Mouse (Mus musculus) myocyte (in vitro differentiated cells): Measurements from ENCODE around the gene C730034F03Rik. TPM values are rescaled to one million over a fixed set of nuclear protein-coding genes. Genes with fewer than 3 reads are reported as not detected.

Source experiments
- H3K27me3 ChIP-seq: one replicate; pipeline ENCODE4 v1.6.1; 2011; ENCODE audit not compliant: control insufficient read depth, insufficient read depth, insufficient read length
- H3K36me3 ChIP-seq: one replicate; pipeline ENCODE4 v1.6.1; 2011; ENCODE audit not compliant: control insufficient read depth, insufficient read depth
- H3K4me2 ChIP-seq: one replicate; pipeline ENCODE4 v1.6.1; 2011; ENCODE audit warnings: low read depth, control low read depth
- H3K4me3 ChIP-seq: one replicate; pipeline ENCODE4 v1.5.1; 2011; ENCODE audit warnings: mild to moderate bottlenecking, control low read depth, moderate library complexity
- H3K79me2 ChIP-seq: one replicate; pipeline ENCODE4 v1.6.1; 2011; ENCODE audit not compliant: control insufficient read depth, insufficient read depth
- H3ac ChIP-seq: one replicate; pipeline ENCODE4 v1.6.1; 2011; ENCODE audit not compliant: control insufficient read depth, insufficient read length
- CEBPB ChIP-seq: IDR thresholded peaks from 2 replicates; pipeline ENCODE4 v1.6.1; 2011; ENCODE audit warnings: mild to moderate bottlenecking, moderate library complexity; ENCODE audit not compliant: poor library complexity, insufficient read depth, severe bottlenecking
- E2F4 ChIP-seq: IDR thresholded peaks from one replicate; pipeline ENCODE4 v1.6.1; 2011; ENCODE audit warnings: mild to moderate bottlenecking, control low read depth, moderate library complexity; ENCODE audit not compliant: insufficient read depth
- MAX ChIP-seq: IDR thresholded peaks from one replicate; pipeline ENCODE4 v1.6.1; 2011; ENCODE audit warnings: low read depth, mild to moderate bottlenecking, control low read depth
- MYOD1 ChIP-seq, 3 experiments: IDR thresholded peaks; one replicate each; pipeline ENCODE4 v1.6.1; 2011; ENCODE audit warnings: control low read depth in 2 of 3, low read depth in 2 of 3, mild to moderate bottlenecking in 2 of 3, moderate library complexity in 1 of 3; ENCODE audit not compliant: insufficient read length in 2 of 3, control insufficient read depth in 1 of 3
- MYOG ChIP-seq, 3 experiments: IDR thresholded peaks; one replicate each; pipeline ENCODE4 v1.6.1; 2011; ENCODE audit warnings: control low read depth in 2 of 3, low read depth in 2 of 3, mild to moderate bottlenecking in 2 of 3; ENCODE audit not compliant: insufficient read length in 2 of 3, control insufficient read depth in 1 of 3, insufficient read depth in 1 of 3
- POLR2A ChIP-seq: IDR thresholded peaks from one replicate; pipeline ENCODE4 v1.6.1; 2011; ENCODE audit warnings: low read depth, mild to moderate bottlenecking, control low read depth, moderate library complexity; ENCODE audit not compliant: insufficient read length
- POLR2AphosphoS2 ChIP-seq: IDR thresholded peaks from one replicate; pipeline ENCODE4 v1.6.1; 2011; ENCODE audit warnings: low read depth, control low read depth; ENCODE audit not compliant: insufficient read length
- REST ChIP-seq: IDR thresholded peaks from one replicate; pipeline ENCODE4 v1.6.1; 2011; ENCODE audit warnings: mild to moderate bottlenecking, control low read depth, moderate library complexity; ENCODE audit not compliant: insufficient read depth, insufficient read length
- SRF ChIP-seq: IDR thresholded peaks from one replicate; pipeline ENCODE4 v1.6.1; 2011; ENCODE audit warnings: low read depth; ENCODE audit not compliant: control insufficient read depth, insufficient read length
- TCF12 ChIP-seq: IDR thresholded peaks from one replicate; pipeline ENCODE4 v1.6.1; 2011; ENCODE audit warnings: mild to moderate bottlenecking, control low read depth; ENCODE audit not compliant: poor library complexity, insufficient read depth, severe bottlenecking
- TCF3 ChIP-seq: IDR thresholded peaks from one replicate; pipeline ENCODE4 v1.6.1; 2011; ENCODE audit warnings: low read depth, control low read depth; ENCODE audit not compliant: insufficient read length
- USF1 ChIP-seq: IDR thresholded peaks from one replicate; pipeline ENCODE4 v1.6.1; 2011; ENCODE audit warnings: low read depth, mild to moderate bottlenecking, control low read depth, moderate library complexity
- polyA plus RNA-seq: library from polyadenylated mRNA; unstranded; fragments of >200 nt; fragmentation: generic; extraction: Trizol; gene quantifications from one replicate; pipeline ENCODE4 v1.2.1, GENCODE M21; 2012; ENCODE audit warnings: missing spikeins

The C730034F03Rik gene
- polyA plus RNA-seq, 1 experiment = 0.80 TPM

DNA sequence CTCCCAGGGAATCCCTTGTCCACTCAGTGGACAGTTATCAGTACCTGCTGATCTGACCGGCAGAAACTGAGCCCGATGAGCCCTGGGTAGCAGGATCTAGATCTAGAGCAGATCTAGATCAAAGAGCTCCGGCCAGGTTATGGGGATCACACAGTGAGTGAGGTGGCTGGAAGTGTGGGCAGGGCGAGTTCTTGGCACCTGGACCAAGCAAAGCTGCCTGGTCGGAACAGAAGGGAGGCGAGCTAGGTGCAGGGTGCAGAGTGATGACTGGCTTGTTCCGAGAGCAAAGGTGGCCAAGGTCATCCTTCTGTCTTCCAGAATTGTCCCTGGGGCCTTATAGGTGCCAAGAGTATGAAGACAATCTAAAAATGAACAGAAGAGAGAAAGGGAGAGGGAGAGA lies 30.4 kb downstream of the C730034F03Rik start:
- H3K4me3 ChIP-seq = no peak overlapping the region
- H3K27me3 ChIP-seq = peaks cover 69% of the 10 kb centered on the region
- no peak overlapping the region for H3K4me2 ChIP-seq
- TF ChIP-seq USF1 (no peak), TCF12 (no peak), TCF3 (no peak), SRF (no peak), MYOG (IDR thresholded peaks at IDR 0.05; ENCODE audit: control insufficient read depth in 1 of 3, insufficient read depth in 1 of 3, insufficient read length in 2 of 3, low read depth in 2 of 3) (no peak), E2F4 (no peak), POLR2AphosphoS2 (no peak), MYOD1 (IDR thresholded peaks at IDR 0.05; ENCODE audit: control insufficient read depth in 1 of 3, insufficient read length in 2 of 3, low read depth in 2 of 3) (no peak), MAX (no peak), CEBPB (no peak), POLR2A (no peak), REST (no peak)
- no peak overlapping the region for H3ac ChIP-seq
- no peaks in the 10 kb centered on the region for H3K36me3 ChIP-seq
- H3K79me2 ChIP-seq = no peaks in the 10 kb centered on the region

DNA sequence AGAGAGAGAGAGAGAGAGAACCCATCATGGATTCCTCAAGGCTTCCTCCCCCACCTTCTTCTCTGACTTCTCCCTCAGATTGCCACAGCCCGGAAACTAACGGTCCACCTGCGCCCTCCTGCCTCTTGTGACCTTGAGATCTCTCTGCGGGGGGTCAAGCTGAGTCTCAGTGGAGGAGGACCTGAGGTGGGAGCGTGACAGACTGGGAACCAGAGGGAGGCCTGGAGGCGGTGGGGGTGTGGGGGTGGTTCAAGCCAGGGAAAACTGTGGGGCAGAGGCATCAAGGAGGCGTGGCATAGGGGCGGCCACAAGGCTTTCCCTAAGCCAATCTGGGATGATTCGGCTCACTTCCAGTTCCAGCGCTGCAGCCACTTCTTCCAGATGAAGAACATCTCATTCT lies 30.9 kb downstream of the C730034F03Rik start:
- H3K27me3 ChIP-seq = peaks cover 64% of the 10 kb centered on the region
- TF ChIP-seq MAX (no peak), USF1 (no peak), POLR2AphosphoS2 (no peak), REST (no peak), TCF3 (no peak), POLR2A (no peak), SRF (no peak), MYOD1 (IDR thresholded peaks at IDR 0.05; ENCODE audit: control insufficient read depth in 1 of 3, insufficient read length in 2 of 3, low read depth in 2 of 3) (no peak), TCF12 (no peak)

DNA sequence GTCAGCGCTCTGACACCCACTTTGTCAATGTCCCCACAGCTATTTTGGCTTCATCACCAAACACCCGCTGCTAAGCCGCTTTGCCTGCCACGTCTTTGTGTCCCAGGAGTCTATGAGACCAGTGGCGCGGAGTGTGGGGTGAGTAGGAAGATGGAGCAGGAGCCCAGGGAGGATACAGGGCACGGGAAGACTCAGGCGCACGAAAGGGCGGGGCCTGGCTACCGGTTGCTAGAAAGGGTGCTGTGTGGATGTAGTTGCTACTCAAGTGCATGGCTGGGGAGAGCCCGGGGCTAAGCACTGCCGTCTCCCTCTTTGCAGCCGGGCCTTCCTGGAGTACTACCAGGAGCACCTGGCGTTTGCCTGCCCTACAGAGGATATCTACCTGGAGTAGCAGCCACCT lies 31.9 kb downstream of the C730034F03Rik start:
- no peak for TF ChIP-seq SRF
- TF ChIP-seq USF1 = no peak
- TF ChIP-seq MYOD1 (IDR thresholded peaks at IDR 0.05; ENCODE audit: control insufficient read depth in 1 of 3, insufficient read length in 2 of 3, low read depth in 2 of 3) = no peak
- TF ChIP-seq CEBPB = no peak
- no peak for TF ChIP-seq TCF12
- TF ChIP-seq TCF3 = no peak
- no peak for TF ChIP-seq POLR2A
- no peak for TF ChIP-seq REST
- TF ChIP-seq POLR2AphosphoS2 = no peak
- no peak for TF ChIP-seq MAX
- no peak for TF ChIP-seq MYOG (IDR thresholded peaks at IDR 0.05; ENCODE audit: control insufficient read depth in 1 of 3, insufficient read depth in 1 of 3, insufficient read length in 2 of 3, low read depth in 2 of 3)
- H3ac ChIP-seq = no peak overlapping the region
- peaks cover 59% of the 10 kb centered on the region for H3K27me3 ChIP-seq
- no peak overlapping the region for H3K4me2 ChIP-seq
- no peak overlapping the region for H3K4me3 ChIP-seq
- no peaks in the 10 kb centered on the region for H3K36me3 ChIP-seq
- no peaks in the 10 kb centered on the region for H3K79me2 ChIP-seq

More for the DNA sequence above, 30.9 kb downstream of the C730034F03Rik start:
- Histone ChIP-seq H3ac (no peak overlapping the region), H3K79me2 (no peaks in the 10 kb centered on the region), H3K4me3 (no peak overlapping the region), H3K36me3 (no peaks in the 10 kb centered on the region), H3K4me2 (no peak overlapping the region)

DNA sequence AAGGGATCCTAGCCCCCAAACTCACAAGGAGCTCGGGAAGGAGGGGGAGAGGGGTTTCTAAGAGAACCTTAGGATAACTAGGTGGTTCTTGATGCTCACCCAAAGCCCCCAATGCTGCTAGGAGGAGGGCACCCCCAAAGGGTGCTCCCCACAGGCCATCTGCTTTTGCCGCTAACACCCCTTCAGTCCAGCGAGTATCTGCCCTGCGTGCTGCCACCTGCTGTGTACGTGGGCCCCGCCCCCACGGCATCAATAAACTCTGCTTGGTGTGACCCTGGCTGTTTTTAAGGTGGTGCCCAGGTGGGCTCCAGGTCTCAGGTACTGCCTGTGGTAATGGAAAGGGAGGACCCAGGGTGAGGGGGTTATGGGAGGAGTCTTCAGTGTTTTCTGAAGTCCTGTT lies 32.8 kb downstream of the C730034F03Rik start:
- H3K27me3 ChIP-seq = peaks cover 56% of the 10 kb centered on the region
- H3ac ChIP-seq = no peak overlapping the region
- no peak overlapping the region for H3K4me2 ChIP-seq
- H3K36me3 ChIP-seq = no peaks in the 10 kb centered on the region
- no peaks in the 10 kb centered on the region for H3K79me2 ChIP-seq
- no peak for TF ChIP-seq REST
- no peak for TF ChIP-seq MYOD1 (IDR thresholded peaks at IDR 0.05; ENCODE audit: control insufficient read depth in 1 of 3, insufficient read length in 2 of 3, low read depth in 2 of 3)
- H3K4me3 ChIP-seq = no peak overlapping the region

DNA sequence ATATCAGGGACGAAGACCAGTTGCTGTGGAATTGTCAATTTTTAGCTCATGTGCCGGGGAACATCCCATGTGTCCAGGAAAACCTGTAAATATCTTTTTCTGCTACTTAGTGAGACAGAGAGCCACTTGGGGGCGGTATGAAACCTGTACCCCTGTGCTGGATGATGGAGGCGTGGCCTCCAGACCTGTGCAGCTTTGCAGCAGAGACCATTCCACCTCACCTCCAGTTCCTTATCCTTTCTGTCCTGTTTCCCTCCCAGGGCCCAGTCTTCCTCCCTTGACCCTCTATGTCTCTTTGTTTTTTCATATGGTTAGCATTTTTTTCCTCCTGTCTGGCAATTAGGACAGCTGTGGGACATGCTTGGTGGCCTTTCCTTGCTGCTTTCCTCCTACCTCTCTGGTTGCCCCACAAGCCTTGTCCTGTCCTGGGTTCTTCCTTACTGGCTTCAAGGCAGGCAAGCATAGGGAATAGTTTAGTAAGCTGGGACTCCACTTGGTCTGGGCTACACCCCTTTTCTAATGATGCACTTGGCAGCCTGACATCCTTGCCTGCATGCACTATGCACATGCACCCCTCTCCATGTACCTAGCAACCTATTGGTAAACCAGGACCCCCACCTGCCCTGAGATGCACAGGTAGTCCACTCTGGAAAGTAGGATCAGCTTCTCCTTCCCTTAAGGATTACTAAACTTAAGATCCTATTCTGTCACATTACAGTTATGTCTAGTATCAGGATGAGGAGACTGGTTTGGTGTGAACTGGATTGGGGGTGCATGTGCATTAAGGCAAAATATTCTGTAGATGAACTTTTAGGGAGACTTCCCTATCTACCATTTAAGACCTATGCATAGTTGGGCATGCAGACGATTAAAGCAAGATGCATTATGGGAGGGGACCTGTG lies 34.2 kb downstream of the C730034F03Rik start:
- Histone ChIP-seq H3ac (no peak overlapping the region), H3K27me3 (peaks cover 42% of the 10 kb centered on the region), H3K79me2 (no peaks in the 10 kb centered on the region), H3K4me2 (no peak overlapping the region), H3K4me3 (no peak overlapping the region), H3K36me3 (no peaks in the 10 kb centered on the region)
- TF ChIP-seq MAX (no peak), REST (no peak), MYOD1 (IDR thresholded peaks at IDR 0.05; ENCODE audit: control insufficient read depth in 1 of 3, insufficient read length in 2 of 3, low read depth in 2 of 3) (no peak), TCF12 (no peak), E2F4 (no peak), CEBPB (no peak), TCF3 (no peak), MYOG (IDR thresholded peaks at IDR 0.05; ENCODE audit: control insufficient read depth in 1 of 3, insufficient read depth in 1 of 3, insufficient read length in 2 of 3, low read depth in 2 of 3) (no peak), USF1 (no peak)
